Mouse (Mus musculus) urinary bladder, postnatal 4 days (tissue): ENCODE data around the gene Parva.

Experiments
- DNase-seq, 2 experiments: peaks; one replicate each; pipeline ENCODE4 v3.0.0; 2021 to 2022; ENCODE audit warnings: low spot score in 2 of 2

Gene Parva

DNA sequence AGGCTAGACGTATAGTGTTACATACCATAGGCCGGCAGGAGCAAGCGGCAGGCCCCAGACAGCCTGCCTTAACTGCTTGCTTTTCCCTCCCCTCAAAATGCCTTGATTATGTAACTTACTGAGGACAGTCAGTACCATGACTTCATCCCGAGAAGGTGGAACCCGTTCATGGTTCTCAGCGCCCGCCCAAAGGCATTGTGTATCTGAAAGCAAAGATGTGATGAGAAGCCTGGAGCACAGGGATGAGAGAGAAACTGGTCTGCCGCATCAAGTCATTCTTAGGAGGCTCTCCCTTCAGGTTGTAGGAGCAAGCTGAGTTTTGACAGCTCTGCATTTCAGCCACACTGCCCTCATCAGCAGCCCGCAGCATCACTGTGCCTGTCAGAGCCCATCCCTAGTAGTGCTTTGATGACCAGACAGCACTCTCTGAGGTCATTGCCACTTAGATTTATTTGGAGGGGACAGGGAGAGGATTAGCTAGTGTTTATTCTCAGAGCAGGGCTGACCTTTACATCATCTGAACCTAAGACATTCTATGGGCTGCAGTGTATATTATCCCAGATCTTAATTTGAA lies 45.5 kb downstream of the Parva start:
- no peak for DNase-seq

- DNase-seq = no peak
Measured at GRCm38 (mm10) chr7:112473649-112474435, 46.5 kb downstream of the Parva start.

GRCm38 (mm10) chr7:112479116-112479515 lies 51.8 kb downstream of the Parva start:
- DNase-seq = peak in 1 of 2 experiments; percentile 71

GRCm38 (mm10) chr7:112481031-112481430 lies 53.7 kb downstream of the Parva start:
- DNase-seq = no peak

GRCm38 (mm10) chr7:112482572-112482971 lies 55.3 kb downstream of the Parva start:
- DNase-seq = no peak

DNA sequence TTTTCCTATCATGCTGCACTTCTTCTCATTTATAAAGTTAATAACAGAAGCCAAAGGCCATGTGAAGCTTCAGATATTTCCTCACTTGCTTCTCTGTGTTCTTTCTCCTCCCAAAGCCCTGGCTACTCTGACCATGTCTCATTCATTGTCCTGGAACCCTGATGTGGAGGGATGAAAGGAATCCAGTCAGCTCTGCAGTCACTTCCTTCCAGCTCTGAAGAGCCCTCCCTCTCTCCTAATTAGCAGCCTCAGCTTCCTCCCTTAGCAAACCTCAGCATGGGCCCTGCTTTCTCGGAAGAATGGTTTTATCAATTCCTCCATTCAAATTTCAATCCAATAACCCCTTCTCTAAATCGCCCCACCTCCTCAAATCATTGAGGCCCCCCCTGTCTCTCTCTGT lies 56.1 kb downstream of the Parva start:
- no peak for DNase-seq

DNA sequence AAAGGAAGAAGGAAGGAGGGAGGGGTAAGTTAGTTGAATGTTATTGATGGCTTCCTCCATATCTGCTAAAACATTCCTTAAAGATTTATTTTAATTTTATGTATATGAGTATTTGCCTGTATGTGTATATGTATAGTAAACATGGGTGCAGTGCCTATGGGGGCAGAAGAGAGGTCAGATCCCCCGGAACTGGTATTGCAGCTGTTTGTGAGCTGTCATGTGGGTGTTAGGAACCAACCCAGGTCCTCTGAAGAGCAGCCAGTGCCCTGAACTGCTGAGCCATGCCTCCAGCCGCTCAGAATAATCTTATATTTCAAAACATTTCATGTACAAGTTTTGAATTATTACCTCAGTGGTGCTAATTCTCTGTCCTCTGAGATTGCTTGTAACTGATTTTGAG lies 63.5 kb downstream of the Parva start:
- DNase-seq = no peak

GRCm38 (mm10) chr7:112491737-112492136 lies 64.4 kb downstream of the Parva start:
- DNase-seq = no peak

- DNase-seq = no peak
Measured at GRCm38 (mm10) chr7:112495950-112496349, 68.6 kb downstream of the Parva start.

- DNase-seq = no peak
Measured at GRCm38 (mm10) chr7:112496921-112497320, 69.6 kb downstream of the Parva start.

- no peak for DNase-seq
Measured at GRCm38 (mm10) chr7:112498591-112499301, 71.4 kb downstream of the Parva start.

GRCm38 (mm10) chr7:112499453-112500133 lies 72.3 kb downstream of the Parva start:
- no peak for DNase-seq

DNA sequence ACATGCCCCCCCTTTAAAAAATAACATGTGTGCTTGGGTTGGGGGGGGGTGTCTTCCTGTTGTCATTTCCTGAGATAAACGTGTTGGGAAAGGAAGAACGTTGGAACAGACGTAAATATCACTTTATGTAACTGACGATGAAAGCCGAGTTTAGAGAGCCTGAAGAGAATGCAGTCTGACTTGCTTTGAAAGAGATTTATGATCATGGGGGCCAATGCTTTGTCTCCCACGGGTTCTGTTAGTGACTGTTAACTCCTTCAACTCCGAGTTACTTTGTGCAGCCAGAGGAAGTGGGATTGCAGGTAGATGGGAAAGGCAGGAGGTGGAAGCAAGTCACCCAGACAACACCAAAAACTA lies 72.8 kb downstream of the Parva start:
- DNase-seq = no peak

- DNase-seq = no peak
Measured at GRCm38 (mm10) chr7:112502050-112502809, 74.9 kb downstream of the Parva start.

DNA sequence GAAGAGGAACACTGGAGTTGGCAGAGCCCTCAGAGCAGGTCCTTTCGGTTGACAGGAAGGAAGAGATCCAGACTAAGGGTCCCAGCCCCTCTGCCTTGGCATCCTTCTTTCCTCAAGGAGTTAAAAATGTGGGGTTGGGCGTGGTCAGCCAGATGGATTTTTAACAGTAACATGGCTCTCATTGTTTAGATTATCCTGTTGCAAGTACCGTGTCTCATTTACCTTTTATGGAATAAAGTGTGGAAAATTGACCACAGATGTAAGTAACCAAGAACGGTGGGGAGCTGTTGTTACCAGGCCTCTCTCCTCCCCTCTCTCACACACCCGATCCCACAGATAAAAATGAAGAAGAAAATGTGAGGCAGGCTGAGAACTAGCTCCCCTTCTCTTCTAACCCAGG lies 75.5 kb downstream of the Parva start:
- DNase-seq = no peak

DNA sequence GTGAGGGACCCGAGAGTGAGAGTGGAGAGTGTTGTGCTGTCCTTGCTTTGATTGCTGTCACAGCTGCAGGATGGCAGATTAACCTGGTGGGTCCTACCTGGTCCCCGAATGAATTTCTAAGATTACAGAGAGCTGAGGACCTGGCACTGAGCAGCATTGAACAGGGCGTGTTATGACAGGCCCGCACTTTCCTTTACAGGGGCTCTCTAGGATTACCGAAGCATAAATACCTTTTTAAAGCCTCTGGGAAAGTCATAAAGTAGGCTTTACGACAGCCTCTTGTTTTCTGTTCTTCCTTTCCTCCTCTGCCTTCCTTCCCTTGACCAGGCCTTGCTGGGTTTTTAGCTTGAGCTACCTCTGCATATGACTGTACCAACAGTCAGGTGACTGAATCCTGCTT lies 76.1 kb downstream of the Parva start:
- DNase-seq = no peak

- DNase-seq = no peak
Measured at GRCm38 (mm10) chr7:112503917-112504316, 76.6 kb downstream of the Parva start.

- no peak for DNase-seq
Measured at GRCm38 (mm10) chr7:112509107-112509506, 81.8 kb downstream of the Parva start.

DNA sequence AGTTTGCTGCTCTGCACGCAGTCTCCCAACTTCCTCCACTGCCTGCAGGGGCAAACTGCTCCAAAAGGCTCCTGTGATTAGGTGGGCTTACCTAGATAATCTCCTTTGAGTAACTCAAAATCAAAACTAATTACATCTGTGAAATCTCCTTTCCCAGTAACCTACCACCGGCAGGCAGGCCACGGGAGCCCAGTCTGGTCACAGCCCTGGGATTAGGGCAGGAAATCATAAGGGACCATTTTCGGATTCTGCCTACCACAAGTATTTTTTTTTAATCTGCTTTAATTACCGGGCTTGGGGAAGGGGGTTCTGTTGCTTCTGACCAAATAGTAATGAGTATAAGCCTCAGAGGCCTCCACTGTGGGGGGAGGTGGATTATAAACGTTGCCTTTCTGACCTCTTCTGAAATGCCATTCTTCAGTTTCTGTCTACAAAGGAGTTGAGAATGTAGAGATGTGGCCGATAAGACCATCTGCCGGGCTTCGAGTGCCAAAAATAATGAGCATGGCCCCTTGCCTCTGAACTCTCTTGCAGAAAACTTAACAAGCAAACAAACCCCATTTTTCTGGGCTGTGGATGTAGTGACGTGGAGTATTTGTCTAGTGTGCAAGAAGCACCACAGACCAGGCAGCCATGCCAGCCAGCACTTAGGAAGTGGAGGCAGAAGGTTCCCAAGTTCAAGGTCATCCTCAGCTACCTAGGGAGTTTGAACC lies 83.2 kb downstream of the Parva start:
- DNase-seq = no peak

GRCm38 (mm10) chr7:112511309-112511708 lies 84.0 kb downstream of the Parva start:
- DNase-seq = no peak

DNA sequence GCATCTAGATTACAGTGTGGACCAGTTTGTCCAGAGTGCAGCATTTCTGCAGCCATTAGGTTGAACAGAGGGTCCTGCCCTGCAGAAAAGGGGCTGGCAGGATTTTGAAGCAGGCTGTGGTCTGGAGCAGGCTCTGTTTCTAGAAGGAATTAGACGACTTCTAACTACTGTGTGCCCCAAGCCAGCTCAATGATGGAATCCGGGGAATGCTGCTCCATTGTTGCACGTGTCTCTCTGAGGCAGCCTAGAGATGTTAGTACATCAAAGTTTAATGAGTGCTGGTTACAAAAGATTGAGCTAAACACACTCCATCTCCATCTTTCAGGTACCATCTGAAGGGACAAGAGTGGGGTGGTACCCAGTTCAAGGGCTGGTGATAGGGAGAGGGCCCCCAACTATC lies 85.0 kb downstream of the Parva start:
- no peak for DNase-seq
